Mouse (Mus musculus) natural killer cell, adult 2 months (primary cell): Measurements from ENCODE around the gene Capzb.
A peak's percentile ranks its signal among the peaks of the same experiment; 100 is the strongest.

ENCODE experiments used
- DNase-seq, 2 experiments: peaks; one replicate each; pipeline ENCODE4 v3.0.0; 2022; ENCODE audit warnings: low spot score in 2 of 2

Gene Capzb

GRCm38 (mm10) chr4:139305521-139305920, 112.8 kb downstream of the Capzb start:
- no peak for DNase-seq

DNA sequence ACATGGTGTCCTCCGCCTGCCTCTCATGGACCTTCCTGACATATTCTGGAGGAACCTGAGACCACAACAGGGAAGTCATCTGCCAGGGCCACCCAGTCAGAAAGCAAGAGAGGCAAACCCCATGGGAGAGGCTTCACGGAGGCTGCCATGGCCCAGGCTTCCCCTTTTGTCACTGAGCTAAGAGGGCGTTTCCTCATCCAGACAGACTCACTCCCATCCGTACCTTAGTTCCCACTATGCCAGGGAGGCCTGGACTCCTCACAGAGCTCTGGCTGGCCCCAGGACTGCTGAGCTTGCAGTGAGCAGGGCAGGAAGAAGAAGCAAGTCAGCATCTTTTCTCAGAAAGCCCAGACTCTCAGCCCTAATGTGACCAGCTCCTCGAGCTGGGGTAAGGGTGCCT, 115.2 kb downstream of the Capzb start:
- peak in 1 of 2 experiments; percentile 57 for DNase-seq

GRCm38 (mm10) chr4:139309651-139310050, 117.0 kb downstream of the Capzb start:
- DNase-seq: no peak

- DNase-seq: peak; percentile 94 to 95
Measured at GRCm38 (mm10) chr4:139310171-139310898, 117.6 kb downstream of the Capzb start, which contains the start of the genes Pqlc2 and Akr7a5. Gene Pqlc2 (minus strand): TSS chr4:139310708. Gene Akr7a5 (plus strand): TSS chr4:139310744.

DNA sequence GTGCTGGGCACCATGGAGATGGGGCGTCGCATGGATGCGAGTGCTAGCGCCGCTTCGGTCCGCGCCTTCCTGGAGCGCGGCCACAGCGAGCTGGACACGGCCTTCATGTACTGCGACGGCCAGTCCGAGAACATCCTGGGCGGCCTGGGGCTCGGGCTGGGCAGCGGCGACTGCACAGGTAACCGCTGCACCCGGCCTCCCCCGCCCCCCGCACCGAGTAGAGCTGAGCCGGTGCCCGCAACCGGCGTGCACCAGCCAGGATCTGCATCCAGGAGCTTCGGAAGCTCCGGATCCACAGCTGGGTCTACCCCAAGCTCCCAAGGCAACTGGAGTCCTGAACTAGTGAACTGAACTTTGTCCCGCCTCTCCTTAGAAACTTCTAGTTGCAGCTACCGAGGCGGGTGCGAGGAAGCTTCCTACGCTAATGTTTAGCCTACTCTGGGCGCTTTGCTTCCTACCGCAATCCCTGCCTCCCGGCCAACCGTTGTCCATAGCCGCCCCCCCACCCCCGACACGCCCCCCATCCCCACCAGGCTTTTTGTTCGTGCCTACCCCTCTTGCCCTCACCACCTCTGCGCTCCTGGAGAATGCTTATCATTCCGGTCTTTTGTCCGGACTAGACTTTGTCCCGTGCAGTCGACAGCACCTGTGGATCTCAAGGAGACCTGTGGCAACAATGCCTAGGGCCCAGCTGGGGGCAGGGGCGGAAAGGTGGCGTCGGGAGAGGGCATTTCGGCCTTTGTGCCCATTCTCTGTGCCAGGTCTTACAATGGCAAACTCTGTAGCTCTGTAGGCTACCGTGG, 118.4 kb downstream of the Capzb start:
- DNase-seq: no peak

DNA sequence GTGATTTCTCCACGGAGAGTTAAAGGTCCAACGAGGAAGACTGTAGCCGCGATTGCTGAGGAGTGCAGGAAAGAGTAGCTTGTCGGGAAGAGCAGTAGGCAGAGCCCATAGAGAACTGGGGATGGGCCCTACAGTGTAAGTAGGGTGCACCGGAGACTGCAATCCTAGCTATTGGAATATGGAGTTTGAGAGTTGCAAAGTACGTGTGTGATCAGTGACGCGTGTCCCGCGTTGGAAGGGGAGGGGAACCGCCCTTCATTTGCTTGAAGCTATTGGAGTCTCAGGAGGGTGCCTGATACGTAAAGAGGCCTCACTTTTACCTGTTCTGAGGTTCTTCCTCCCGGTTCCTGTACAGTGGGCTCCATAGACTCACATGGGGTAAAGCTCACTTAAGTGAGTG, 119.0 kb downstream of the Capzb start:
- no peak for DNase-seq

GRCm38 (mm10) chr4:139312632-139313031, 119.9 kb downstream of the Capzb start:
- peak; percentile 39 to 63 for DNase-seq

DNA sequence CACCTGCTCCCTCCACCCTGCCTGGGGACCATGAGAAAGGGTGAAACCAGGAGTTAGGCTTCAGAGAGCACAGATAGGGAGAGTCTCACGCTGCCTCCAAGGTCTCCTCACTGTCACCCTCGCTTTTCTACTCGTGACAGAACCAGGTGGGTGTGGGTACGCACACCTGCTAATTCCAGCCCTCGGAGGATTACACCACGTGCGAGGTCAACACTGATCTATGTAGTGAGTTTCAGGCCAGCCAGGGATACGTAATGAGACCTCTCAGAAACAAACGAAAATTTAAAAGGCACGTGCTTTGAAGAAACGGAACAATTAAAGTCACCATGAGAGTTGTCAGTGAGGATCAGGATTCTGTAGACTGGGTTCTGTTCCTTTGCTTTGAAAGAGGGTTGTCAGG, 125.8 kb downstream of the Capzb start:
- DNase-seq: no peak

- DNase-seq: no peak
Measured at GRCm38 (mm10) chr4:139319740-139320139, 127.0 kb downstream of the Capzb start.

GRCm38 (mm10) chr4:139330605-139331004, 137.9 kb downstream of the Capzb start:
- peak; percentile 79 to 84 for DNase-seq

GRCm38 (mm10) chr4:139334631-139335295, 142.1 kb downstream of the Capzb start:
- DNase-seq: no peak

DNA sequence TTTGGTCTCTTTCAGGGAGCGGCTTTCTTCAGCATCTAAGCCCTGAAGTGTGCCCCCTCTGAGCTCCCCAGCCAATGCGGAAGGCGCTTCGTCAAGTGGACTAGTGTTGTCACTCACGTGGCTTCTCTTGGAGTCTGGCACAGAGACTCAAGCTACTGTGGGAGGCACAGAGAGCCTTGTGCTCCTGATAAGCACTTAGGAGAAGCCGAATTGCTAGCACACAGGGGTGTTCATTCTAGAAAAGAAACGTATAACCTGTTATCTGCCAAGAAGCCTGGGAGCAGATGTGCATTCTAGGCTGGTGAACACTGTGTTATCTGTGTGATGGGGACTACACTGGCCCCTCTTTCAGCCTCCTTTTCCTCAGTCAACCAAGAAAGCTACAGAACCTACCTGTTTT, 142.8 kb downstream of the Capzb start:
- DNase-seq: no peak

DNA sequence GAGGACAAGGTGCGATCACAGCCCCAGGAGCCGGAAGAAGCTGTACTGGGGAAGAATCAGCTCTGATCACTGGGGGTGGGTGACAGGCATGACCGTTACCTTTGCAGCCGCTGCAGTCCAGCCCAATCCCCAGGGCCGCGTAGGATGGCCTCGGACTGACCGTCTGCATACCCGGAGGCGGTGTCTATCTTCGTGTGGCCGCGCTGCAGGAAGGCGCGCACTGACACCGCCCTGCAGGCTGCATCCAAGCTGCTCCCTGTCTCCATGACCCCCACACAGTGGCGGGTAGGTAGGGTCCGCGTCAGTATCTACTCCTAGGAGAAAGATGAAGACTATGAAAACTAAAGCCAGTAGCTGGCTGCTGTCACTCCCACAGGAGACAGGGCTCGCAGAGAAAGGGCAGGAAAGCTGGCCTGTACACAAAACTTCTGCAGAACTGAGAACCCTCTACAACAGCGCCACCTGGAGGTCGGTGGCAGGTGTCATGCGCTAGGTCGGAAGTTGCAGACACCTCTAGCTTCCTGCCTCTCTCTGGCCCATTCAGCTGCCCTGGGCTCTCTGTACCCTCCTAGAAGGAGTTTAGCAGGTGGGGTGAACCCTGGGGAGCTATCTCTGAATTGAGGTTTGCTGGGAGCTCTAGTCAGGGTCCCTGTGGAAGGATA, 144.3 kb downstream of the Capzb start:
- peak; percentile 66 to 81 for DNase-seq

DNA sequence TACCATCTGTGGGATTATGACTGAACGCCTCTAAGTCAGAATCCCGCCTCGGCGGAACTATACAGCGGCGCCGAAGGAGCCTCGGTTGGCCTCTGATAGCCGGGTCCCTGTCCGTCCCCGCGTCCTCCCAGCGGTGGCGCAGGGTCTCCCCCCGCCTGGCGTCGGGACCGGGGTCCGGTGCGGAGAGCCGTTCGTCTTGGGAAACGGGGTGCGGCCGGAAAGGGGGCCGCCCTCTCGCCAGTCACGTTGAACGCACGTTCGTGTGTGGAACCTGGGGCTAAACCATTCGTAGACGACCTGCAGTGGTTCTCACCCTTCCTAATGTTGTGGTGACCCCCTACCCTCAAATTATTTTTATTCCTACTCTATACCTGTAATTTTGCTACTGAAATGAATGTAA, 145.4 kb downstream of the Capzb start:
- no peak for DNase-seq

GRCm38 (mm10) chr4:139340835-139341234, 148.1 kb downstream of the Capzb start:
- DNase-seq: no peak
